Mouse (Mus musculus): ENCODE measurements around the gene Unk.

The Unk gene

GRCm38 (mm10) chr11:116030898-116031845 is 1.1 kb downstream of the Unk start:
- peak; percentile 78 for DNase-seq

GRCm38 (mm10) chr11:116034584-116034983 is 4.5 kb downstream of the Unk start:
- no peak for DNase-seq

- DNase-seq, result no peak
These were observed 6.5 kb downstream of the Unk start for GRCm38 (mm10) chr11:116036671-116037070.

DNA sequence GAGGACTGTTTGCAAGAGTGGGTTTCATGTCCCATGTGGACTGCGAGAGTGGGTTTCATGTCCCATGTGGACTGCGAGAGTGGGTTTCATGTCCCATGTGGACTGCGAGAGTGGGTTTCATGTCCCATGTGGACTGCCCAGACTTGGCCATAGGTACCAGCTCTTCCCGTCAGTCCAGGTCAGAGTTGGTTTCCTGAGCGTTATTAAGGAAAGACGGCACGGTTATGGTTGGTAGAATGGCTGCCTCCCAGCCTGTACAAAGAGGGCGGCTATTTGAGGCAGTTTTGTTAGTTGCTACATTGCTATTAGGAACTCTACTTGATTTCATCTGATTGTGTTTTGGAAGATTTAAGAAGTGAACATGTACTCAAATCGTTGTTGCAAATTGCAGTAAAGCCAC is 7.7 kb downstream of the Unk start:
- no peak for DNase-seq

DNA sequence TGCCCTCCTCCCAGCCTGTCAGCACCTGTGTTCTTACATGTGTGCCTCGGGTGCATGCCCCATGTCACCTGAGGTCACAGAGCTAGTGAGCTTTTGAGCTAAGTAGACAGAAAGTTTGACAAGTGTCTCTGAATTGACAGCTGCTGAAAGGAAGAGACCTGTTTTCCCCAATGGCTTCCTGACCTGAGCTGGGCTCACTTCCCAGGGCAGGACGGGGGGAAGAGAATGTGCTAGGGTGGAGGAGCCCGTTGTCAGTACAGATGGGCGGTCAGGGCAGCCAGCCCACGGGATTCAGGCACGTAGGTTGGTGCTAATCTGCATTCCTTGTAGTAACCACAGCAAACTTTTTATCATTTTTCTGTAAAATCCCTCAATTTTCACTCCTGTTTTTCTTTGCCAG is 10.5 kb downstream of the Unk start:
- DNase-seq, result no peak

DNA sequence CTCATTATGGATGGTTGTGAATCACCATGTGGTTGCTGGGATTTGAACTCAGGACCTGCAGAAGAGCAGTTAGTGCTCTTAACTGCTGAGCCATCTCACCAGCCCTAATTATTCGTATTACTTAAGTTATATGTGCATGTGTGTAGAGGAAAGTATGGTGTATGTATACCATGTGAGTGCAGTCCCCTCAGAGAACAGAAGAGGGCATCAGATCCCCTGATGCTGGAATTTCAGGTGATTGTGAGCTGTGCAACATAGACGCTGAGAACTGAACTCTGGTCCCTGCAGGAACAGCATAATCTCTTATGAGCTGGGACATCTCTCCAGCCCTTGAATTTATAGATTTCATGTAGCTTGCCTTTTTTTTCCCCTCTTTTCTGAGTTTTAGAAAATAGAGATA is 11.7 kb downstream of the Unk start:
- no peak for DNase-seq

- DNase-seq, result no peak
These were observed 12.4 kb downstream of the Unk start for GRCm38 (mm10) chr11:116042372-116043138.

DNA sequence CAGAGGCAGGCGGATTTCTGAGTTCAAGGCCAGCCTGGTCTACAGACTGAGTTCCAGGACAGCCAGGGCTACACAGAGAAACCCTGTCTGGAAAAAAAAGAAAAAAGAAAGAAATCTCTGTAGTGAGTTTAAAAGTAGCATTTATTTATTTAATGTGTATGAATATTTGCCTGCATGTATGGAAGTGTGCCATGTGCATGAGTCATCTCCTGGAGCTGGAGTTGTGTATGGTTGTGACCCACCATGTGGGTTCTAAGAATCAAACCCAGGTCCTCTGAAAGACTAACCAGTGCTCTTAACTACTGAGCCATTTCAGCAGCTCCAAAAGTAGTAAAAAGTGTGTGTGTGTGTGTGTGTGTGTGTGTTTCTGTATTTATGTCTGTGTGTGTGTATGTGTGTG is 13.2 kb downstream of the Unk start:
- no peak for DNase-seq

DNA sequence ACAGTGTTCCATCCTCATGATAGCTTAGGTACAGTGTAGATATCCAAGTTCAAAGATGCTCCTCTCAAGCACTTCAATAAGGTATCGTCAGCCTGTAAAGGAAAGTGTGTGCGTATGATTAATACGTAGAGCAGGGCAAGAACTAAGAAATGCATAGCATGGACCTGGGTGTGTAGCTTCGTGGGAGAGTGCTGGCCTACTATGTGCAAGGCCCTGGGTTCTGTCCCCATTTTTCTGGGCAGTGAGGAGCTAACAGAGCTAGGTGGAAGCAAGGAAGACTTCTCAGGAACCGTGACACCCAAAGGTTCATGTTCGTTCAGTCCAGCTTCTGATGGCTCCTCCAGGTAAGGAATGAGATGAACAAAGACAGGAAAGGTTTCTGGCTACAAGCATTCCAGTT is 15.1 kb downstream of the Unk start:
- no peak for DNase-seq

GRCm38 (mm10) chr11:116049610-116050009 is 19.5 kb downstream of the Unk start:
- DNase-seq, result no peak

- DNase-seq, result no peak
These were observed 20.1 kb downstream of the Unk start for GRCm38 (mm10) chr11:116050196-116050595.

DNA sequence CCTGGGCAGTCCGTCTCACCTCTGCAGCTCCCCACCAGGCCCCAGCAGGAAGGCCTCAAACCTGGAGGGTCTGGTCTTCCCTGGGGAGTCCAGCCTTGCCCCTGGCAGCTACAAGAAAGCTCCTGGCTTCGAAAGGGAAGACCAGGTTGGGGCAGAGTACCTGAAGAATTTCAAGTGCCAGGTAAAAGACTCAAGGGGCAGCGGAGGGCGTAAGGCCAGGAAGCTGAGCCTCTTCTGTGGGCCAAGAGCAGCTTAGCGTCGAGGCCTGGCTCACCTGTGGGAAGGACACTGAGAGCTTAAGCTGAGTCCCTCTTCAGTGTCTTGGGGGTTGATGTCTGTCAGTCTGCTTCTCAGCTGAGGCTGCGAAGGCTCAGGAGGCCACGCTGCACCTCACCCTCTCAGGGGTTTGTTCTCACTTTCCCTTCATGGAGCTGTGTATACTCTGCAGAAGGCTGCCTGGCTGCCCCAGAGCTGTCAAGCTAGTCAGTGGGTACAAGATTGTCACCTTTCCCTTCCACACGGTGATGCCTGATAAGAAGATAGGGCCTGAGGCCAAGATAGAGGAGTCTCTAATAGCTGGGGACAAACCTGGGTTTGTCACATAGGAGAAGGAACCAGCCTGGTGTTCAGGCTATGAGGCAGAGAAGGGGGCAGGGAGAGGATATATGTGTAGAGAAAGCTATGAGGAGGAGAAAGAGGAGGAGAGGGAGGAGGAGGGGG is 23.5 kb downstream of the Unk start:
- no peak for DNase-seq

GRCm38 (mm10) chr11:116055873-116056272 is 25.8 kb downstream of the Unk start:
- DNase-seq, result no peak

- DNase-seq, result peak; percentile 52
These were observed 27.2 kb downstream of the Unk start for GRCm38 (mm10) chr11:116057237-116057881.

- peak; percentile 70 for DNase-seq
These were observed 28.0 kb downstream of the Unk start for GRCm38 (mm10) chr11:116058022-116058614.

- DNase-seq, result peak; percentile 66
These were observed 29.0 kb downstream of the Unk start for GRCm38 (mm10) chr11:116058868-116059690.

DNA sequence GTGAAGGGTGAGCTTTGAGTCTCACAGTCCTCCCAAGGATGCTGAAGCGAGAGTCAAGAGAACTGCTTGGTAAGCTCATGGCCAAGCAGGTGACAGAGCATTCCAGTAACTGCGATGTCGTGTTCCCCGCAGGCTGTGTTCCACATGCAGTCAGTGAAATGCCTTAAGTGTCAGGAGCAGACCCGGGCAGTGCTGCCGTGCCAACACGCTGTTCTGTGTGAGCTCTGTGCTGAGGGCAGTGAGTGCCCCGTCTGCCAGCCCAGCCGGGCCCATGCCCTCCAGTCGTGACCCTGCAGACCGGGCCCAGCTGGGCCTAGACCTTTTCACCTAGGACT is 29.5 kb downstream of the Unk start:
- DNase-seq, result peak; percentile 66

DNA sequence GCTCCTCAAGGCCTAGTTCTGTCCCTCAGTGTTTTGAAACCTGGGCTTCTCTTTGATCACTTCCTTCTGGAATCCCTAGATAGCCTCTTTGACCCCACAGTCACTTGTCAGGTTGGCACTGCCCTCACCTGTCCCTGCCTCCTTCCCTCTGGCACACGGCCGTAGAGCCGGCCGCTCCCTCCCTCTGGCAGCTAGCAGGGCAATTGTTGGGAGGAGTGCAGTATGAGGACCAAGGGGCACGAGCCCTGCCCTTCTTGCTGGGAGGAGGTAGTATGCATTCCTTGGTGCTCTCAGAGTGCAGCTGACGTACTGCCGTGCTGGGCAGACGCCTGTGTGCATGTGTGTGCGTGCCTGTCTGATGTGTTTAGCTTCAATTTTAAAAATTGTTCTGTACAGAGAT is 30.5 kb downstream of the Unk start:
- DNase-seq, result peak; percentile 79

DNA sequence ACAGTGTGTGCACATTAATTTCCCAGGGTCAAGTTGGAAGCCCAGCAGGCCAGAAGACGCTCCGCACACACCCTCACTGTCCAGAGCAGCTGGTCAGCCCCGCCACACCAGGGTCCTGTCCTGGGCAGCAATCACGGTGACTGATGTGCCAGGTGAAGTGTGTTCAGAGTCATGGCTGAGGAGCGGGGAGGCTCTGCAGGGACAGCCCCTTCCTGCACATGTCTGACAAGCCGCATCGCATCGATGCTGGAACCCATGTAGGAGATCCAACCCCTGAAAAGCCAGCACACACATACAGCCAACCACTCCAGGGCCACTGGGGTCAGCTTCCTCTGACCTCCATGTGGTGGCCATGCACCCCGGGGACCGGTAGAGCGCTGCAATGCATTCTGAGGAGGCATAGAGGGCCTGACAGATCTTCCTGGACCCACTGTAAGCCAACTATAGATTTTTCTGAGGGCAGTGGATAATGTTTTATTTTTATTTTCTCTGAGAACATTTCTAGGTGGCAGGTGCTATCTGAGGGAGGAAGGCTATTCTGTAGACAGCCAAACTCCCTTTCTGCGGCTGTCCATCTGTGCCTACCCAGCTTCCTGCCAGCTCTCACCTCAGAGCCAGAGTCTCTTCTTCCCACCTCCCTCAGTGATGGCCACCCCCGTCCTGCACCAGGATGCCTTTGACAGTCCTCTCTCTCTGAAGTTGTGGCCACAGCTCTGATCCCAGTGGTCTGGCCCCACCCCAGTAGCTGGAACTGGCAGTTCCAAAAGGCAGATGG is 31.7 kb downstream of the Unk start:
- peak; percentile 93 for DNase-seq

DNA sequence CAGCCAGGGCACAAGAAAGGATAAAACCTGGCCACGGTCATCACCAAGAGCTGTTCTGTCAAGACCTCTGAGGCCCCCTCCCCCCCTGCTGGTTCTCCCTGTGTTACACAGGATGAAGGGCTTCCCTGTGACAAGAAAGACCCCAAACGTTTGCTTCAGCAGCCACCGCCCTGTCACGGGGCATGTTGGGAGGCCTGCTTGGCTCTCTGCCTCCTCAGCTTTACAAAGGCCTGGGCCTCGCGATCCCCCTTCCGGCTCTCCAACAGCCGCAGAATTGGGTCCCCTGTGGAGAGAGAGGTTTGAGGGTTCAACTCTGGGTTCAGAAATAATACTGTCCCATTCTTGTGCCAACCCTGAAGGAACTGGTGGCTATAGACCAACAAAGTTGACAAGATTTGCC is 32.4 kb downstream of the Unk start:
- DNase-seq, result peak; percentile 84

- peak; percentile 99 for DNase-seq
These were observed 33.4 kb downstream of the Unk start for GRCm38 (mm10) chr11:116063562-116063961.
